Mouse (Mus musculus): ENCODE data around the gene Auts2.
A peak's percentile ranks its signal among the peaks of the same experiment; 100 is the strongest.

Gene Auts2

GRCm38 (mm10) chr5:132161338-132162205 is 381.6 kb downstream of the Auts2 start:
- DNase-seq: peak; percentile 6

- DNase-seq: no peak
Observed at GRCm38 (mm10) chr5:132144181-132144580, 399.0 kb downstream of the Auts2 start.

DNA sequence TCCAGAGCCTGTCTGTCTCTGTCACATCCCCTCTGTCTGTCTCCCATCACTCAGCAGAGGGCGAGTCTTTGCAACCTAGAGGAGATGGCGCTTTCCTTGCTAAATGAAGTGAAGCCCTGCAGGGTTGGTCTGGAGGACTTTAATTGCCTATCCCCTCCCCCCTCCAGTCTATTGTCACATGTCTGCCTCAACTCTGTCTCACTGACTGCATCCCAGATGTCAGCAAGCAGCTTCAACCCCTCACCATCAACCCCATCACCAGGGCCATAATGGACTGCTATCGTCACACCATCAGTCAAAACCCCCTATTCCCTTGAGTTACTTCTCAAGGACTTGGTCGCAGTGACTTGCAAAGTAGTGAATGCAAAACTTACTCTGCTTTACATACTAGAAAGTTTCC is 402.3 kb downstream of the Auts2 start:
- no peak for DNase-seq

GRCm38 (mm10) chr5:132135941-132136663 is 407.0 kb downstream of the Auts2 start:
- DNase-seq: peak; percentile 11

- no peak for DNase-seq
Observed at GRCm38 (mm10) chr5:132131948-132132347, 411.2 kb downstream of the Auts2 start.

DNA sequence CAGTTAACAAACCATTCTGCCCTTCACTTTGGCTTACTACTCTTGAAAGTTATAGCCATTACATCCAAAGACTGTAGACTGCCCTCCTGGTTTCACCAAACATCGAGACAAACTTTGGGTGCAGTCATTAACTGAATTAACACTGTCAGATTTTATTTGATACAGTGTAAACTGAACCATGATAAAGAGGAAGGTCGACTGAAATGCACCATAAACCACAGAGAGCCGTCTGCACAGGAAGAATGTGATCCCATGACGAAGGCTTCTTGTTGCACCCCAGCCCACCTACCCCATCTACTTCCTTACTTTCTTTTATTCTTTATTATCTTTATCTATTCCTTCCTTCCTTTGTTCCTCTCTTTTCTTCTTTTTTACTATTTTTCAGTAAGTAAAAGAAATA is 412.6 kb downstream of the Auts2 start:
- DNase-seq: no peak

- no peak for DNase-seq
Observed at GRCm38 (mm10) chr5:132126626-132127025, 416.5 kb downstream of the Auts2 start.

GRCm38 (mm10) chr5:132115631-132116030 is 427.5 kb downstream of the Auts2 start:
- DNase-seq: no peak

DNA sequence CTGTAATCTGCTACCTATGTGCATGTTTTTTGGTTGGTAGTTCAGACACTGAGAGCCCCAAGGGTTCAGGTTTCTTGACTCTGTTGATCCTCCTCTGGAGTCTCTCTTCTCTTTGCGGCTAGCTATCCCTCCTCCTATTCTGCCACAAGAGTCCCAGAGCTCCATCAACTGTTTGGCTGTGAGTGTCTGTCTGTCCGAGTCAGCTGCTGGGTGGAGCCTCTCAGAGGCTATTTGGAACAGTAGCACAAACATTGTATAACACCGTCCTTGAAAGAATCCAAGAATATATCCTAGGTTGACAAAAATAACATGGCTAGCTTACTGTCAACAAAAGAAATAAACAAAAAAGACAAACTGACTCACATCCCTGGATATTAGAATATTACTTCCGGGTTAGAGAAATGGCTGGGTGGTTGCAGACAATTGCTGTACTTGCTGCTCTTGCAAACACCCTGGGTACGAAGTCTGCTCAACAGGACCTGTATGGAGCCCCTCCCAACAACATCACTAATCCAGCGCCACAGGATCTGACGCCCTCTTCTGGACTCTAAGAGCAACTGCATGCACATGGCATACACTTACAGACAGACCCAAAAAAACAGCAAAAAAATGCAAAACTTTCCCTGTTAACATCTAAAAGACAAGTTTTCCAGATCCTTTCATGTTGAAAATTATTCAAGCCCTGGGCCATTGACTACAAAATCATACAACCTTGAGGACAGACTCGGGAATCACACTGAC is 428.4 kb downstream of the Auts2 start:
- DNase-seq: no peak

GRCm38 (mm10) chr5:132113480-132113879 is 429.7 kb downstream of the Auts2 start:
- DNase-seq: peak; percentile 7

DNA sequence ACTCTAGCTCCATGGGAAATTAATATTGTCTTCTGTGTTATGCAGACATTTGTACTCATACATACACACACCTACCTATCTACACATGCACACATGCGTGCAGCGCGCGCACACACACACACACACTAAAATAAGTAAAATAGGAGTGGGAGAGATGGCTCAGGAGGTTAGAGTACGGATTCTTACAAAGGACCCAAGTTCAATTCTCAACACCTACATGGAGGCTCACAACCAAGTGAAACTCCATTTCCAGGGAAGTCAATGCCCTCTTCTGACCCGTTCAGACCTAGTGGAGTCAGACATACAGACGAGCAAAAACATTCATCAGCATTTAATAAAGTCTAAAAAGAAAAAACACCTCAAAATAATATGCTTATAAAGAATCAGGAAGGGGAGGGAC is 430.5 kb downstream of the Auts2 start:
- DNase-seq: no peak

- DNase-seq: no peak
Observed at GRCm38 (mm10) chr5:132102426-132102825, 440.7 kb downstream of the Auts2 start.

DNA sequence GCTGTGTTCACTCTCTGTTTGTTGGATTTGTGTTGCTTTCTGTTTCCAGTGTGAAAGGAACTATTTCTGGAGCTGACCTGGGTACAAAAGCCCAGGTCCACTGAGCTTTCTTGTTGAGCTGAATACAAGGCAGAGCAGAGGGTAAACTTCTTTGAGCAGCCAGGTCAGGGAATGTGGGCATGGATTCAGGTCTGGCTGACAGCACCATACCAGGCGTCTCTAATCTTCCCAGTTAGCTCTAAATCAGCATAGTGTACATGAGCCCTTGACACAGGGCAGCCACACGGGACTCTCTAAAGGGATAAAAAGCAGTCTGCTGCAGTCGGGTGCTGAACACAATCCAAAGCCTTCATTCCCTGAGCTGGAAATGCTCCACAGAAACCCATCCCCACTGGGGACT is 444.7 kb downstream of the Auts2 start:
- DNase-seq: no peak

GRCm38 (mm10) chr5:132092721-132093120 is 450.4 kb downstream of the Auts2 start:
- DNase-seq: no peak

DNA sequence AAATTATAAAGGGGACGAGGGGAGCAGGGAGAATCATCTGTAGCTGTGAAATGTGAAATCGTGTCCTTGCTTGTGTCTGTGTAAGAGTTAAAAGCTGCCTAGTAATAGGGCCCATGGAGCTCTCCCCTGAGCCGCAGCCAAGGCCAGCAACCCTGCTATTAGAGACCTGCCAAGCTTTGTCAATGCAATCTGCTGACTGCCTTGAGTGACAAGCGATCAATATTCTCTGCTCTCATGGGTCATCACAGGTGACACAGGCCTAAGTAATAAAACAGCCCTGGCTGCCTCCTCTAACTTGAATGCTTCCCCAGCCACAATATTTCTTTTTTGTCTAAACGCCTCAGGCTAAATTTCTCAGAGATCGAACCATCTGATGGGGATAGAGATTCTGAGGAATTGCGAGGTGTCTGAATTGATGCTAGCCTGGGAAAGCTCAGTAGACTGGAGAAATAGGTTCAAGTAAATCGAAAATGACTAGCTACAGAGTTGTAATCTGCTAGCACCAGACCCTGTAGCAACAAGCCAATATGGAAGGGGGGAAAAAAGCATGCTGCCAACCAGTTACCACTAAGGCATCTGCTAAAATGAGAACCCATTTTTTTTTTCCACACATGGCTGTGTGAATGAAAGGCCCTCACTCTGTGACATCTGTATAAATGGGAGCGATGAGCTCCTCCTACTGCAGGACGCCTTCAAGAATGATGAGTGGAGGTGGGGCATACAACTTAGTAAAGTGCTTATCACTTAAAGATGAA is 453.5 kb downstream of the Auts2 start:
- no peak for DNase-seq

- no peak for DNase-seq
Observed at GRCm38 (mm10) chr5:132088585-132088984, 454.6 kb downstream of the Auts2 start.

DNA sequence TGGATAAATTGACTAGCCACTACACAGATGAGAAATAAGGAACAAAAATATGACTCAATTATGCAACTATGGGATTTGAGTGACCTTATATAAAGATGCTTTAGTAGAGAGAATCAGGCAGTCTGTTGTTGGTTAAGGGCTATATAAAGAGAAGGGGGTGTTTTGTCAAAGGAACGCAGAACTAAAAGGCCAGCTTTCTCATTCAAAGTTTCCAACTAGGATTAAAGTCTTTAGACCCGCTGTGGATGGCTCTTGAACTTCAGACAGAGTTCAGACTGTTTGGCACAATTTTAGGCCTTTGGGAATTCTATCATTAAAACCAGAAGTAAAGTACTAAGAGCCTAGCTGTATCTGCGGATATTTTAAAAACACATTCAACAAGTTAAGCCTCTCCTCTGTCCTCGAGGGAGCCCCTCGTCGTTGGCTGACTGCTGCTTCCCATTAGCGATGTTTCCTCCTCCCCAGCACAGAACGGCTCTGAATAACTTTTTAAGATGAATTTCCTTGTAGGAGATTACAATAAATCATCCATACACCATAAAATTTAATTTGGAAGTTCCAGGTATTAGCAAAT is 459.3 kb downstream of the Auts2 start:
- no peak for DNase-seq

GRCm38 (mm10) chr5:132075942-132076341 is 467.2 kb downstream of the Auts2 start:
- no peak for DNase-seq

DNA sequence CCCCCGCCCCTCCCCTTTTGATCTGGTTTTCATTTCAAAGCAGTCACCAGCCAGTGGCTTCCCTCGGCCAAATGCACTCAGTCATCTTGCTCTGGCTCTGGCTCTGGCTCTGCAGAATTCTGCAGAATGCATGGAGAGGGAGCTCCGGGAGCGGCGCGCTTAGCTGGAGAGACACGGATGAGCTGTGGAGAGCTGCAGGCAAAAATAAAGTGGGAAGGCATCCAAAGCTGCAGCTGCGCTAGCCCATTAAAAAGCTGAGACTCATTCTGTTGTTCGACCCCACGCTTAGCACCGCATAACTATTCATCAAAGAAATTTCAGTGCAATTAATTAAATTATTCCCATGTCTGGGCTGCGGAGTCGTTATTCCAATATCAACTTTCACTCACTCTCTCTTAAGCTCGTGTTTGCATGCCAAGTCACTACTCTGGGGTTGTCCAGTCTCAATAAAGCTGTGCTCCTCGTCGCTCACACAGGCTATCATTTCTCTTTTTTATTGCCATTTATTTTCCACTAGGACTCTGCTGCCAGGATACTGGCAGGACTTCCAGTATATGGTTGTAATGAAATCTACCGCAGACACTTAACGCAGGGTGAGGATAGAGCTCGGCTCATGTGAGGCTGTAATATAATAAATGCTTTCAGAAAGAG is 468.3 kb downstream of the Auts2 start:
- DNase-seq: peak; percentile 68

DNA sequence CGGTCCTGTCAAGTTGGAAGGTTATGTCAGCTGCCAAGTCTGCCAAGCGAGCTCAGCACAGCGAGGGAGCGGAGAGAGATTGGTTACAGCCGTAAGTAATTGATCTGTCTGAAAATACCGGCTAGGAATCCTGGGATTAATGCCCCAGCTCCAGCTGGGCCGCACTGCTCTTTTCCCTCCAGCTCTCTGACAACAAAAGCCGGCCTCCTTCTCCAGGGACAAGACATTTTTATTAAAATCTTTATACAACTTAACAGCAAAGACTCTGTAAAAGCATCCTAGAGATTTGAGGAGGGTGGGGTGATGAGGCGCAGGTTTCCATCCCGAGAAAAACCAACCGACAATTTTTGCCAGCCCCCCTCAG is 468.8 kb downstream of the Auts2 start:
- DNase-seq: no peak

GRCm38 (mm10) chr5:132073677-132074359 is 469.3 kb downstream of the Auts2 start:
- DNase-seq: no peak
